Mouse (Mus musculus): ENCODE results near the gene Rnf220.

DNA sequence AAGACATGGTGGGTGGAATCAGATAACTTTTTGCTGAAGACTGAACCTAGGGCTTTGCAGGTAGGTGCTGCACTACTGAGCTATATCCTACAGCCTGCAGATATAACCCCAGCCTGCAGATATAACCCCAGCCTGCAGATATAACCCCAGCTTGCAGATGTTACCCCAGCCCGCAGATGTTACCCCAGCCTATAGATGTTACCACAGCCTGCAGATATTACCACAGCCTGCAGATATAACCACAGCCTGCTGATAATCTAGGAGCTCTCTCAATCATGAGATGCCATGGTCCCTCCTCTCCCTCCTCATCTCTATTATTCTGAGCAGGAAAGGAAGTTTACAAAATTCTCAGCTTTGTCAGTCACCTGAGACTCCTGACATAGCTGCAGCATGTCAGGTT lies 111.6 kb downstream of the Rnf220 start:
- no peak for TF ChIP-seq CTCF (IDR thresholded peaks at IDR 0.05; ENCODE audit: borderline replicate concordance, insufficient read depth, low read length)
- no peak for TF ChIP-seq POLR2A (IDR thresholded peaks at IDR 0.05; ENCODE audit: low read depth, low read length)

Data from embryonic fibroblast, embryonic 13.5 days (primary cell).